Mouse (Mus musculus): ENCODE data around the gene Olfr1392. TPM values are rescaled to one million over a fixed set of nuclear protein-coding genes. Genes with fewer than 3 reads are reported as not detected.

Gene Olfr1392
- total RNA-seq (2023): 0.63 TPM in 1 of 4 replicates, not detected in the others

GRCm38 (mm10) chr11:49284982-49285381 is at the start of gene Olfr1392:
Gene Olfr1392 (plus strand): TSS chr11:49285282.

DNA sequence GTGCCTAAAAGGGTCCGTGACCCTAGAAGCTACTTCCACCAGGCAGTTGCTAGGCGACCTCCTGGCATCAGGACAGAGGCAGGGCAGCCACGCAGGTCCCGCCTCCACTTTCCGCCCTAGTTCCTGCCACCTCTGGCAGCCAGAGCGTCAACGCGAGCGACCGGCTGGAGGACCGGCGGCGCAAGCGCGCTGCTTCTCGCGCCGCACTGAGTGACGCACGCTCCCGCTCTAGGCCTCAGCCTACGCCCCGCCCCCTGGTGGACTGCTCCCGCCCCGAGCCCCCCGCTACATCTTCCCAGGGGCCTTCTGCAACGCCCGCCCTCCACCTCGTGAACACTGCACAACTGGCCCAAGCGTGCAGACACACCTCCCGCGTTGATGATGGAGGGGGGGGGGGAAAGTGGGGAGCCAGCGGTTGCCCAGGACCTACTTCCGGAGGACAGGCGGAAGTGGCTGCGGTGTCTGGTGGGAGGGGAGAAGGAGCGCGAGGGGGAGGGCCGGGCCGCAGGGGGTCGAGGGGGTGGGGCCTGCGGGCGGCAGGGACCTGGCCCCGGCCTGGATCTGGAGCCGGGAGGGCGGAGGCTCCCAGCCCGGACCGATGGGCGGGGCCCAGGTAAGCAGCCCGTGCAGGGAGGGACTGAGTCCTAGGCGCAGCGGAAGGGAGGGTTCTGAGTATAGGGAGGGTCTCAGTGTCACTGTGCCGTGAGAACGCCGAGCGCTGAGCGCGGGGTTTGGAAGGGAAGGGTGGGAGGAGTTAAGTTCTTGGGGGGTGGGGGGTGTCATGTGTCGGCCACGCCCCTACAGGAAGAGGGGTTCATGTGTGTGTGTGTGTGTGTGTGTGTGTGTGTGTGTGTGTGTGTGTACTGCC is 41.1 kb upstream of the Olfr1392 start, which contains the start of gene Mgat1:
Gene Mgat1, plus strand, starts transcription at position 465 of the 868 bp plus-strand sequence.

GRCm38 (mm10) chr11:49278222-49278621 is 6.9 kb upstream of the Olfr1392 start, which contains the start of gene Olfr1393:
Gene Olfr1393 (plus strand): TSS chr11:49278304.

DNA sequence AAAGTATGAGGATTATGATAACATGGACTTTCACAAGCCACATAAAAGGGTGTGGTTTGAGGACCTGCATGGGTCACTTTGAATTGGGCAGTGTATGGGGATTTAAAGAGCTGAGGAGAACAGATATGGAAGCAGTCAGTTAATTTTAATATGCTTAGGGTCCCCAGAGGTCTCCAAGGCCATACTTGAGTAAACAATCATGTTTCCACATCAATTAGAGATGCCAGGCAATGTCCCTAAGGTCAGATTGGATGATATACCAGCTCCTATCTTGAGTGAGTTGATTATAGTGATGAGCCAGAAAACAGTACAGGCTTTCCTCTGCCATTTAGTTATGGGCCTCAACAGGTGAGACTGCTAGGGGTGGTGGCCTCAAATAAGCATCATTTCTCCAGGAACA is 19.4 kb downstream of the Olfr1392 start, which contains the start of gene Olfr10:
Gene Olfr10, plus strand, starts transcription at position 301 of the 400 bp plus-strand sequence.

DNA sequence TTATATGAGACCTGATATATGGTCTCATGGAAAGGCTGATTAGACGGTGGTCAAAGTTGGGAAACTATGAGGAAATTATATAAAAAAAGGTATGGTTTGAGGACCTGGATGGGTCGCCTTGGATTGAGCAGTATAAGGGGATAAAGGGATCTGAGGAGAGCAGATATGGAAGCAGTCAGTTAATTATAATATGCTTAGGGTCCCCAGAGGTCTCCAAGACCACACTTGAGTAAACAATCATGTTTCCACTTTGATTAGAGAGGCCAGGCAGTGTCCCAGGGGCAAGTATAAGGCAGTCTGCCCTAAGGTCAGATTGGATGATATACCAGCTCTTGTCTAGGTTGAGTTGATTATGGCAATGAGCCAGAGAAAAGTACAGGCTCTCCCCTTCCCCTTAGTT is 37.4 kb downstream of the Olfr1392 start, which contains the start of gene Olfr1391:
Gene Olfr1391, plus strand, starts transcription at position 301 of the 400 bp plus-strand sequence.

DNA sequence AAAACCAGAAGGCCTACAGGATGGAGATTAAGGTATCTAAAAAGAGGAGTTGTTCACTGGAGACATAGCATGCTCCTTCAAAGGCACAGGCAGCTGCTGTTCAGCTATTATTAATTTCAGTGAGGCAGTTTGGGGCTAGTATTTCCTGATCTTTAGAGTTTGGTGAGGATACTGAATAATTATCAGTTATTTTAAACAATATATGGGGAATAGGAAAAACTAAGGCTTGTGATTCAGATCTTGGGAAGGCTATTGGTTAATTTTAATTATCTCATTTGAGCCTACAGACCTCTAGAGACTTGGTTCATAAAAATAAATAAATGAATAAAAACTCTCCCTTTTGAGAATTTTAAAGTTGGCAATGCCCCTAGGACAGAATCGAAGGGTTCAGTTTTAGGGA is 49.8 kb downstream of the Olfr1392 start, which contains the start of gene Olfr1390:
Gene Olfr1390, plus strand, starts transcription at position 301 of the 400 bp plus-strand sequence.

Other genes with a start within 250 kb of the Olfr1392 start
- 113 to 124 TPM (median 119 TPM) in 4 replicates for gene 9930111J21Rik2, start 234.0 kb upstream of the Olfr1392 start, total RNA-seq (2023)
- gene Tgtp2, start 221.1 kb upstream of the Olfr1392 start, total RNA-seq (2023): 2.7 to 8.7 TPM (median 4.8 TPM) in 4 replicates
- 29.1 to 36.8 TPM (median 33.6 TPM) in 4 replicates for gene Ifi47, start 208.7 kb upstream of the Olfr1392 start, total RNA-seq (2023)
- not detected in 4 replicates for gene Olfr1396, start 170.4 kb upstream of the Olfr1392 start, total RNA-seq (2023)
- gene Olfr1395, start 143.0 kb upstream of the Olfr1392 start, total RNA-seq (2023): not detected in 4 replicates
- gene Olfr1394, start 130.9 kb upstream of the Olfr1392 start, total RNA-seq (2023): not detected in 4 replicates
- gene Btnl9, start 98.1 kb upstream of the Olfr1392 start, total RNA-seq (2023): not detected in 4 replicates
- 140 to 150 TPM (median 144 TPM) in 4 replicates for gene Zfp62, start 82.0 kb upstream of the Olfr1392 start, total RNA-seq (2023)
- 152 to 167 TPM (median 157 TPM) in 4 replicates for gene Mgat1, start 41.1 kb upstream of the Olfr1392 start, total RNA-seq (2023)
- 0.66 to 2.0 TPM (median 0.83 TPM) in 4 replicates for gene Olfr1393, start 7.0 kb upstream of the Olfr1392 start, total RNA-seq (2023)
- gene Olfr10, start 19.5 kb downstream of the Olfr1392 start, total RNA-seq (2023): not detected in 4 replicates
- not detected in 4 replicates for gene Olfr1391, start 37.5 kb downstream of the Olfr1392 start, total RNA-seq (2023)
- gene Olfr1390, start 49.9 kb downstream of the Olfr1392 start, total RNA-seq (2023): not detected in 4 replicates
- not detected in 4 replicates for gene Olfr1389, start 137.8 kb downstream of the Olfr1392 start, total RNA-seq (2023)
- gene Olfr1388, start 151.3 kb downstream of the Olfr1392 start, total RNA-seq (2023): 0.24 to 0.70 TPM (median 0.39 TPM) in 4 replicates
- not detected in 4 replicates for gene Olfr1387, start 170.1 kb downstream of the Olfr1392 start, total RNA-seq (2023)
- gene Olfr1386, start 179.8 kb downstream of the Olfr1392 start, total RNA-seq (2023): not detected in 4 replicates
- 0.17 to 0.18 TPM in 2 of 4 replicates, not detected in the others for gene Olfr1385, start 203.8 kb downstream of the Olfr1392 start, total RNA-seq (2023)
- not detected in 4 replicates for gene Olfr1384, start 221.4 kb downstream of the Olfr1392 start, total RNA-seq (2023)
- gene Olfr1383, start 234.4 kb downstream of the Olfr1392 start, total RNA-seq (2023): not detected in 4 replicates
- gene Olfr1382, start 243.0 kb downstream of the Olfr1392 start, total RNA-seq (2023): not detected in 4 replicates